In the genomic region with DNA sequence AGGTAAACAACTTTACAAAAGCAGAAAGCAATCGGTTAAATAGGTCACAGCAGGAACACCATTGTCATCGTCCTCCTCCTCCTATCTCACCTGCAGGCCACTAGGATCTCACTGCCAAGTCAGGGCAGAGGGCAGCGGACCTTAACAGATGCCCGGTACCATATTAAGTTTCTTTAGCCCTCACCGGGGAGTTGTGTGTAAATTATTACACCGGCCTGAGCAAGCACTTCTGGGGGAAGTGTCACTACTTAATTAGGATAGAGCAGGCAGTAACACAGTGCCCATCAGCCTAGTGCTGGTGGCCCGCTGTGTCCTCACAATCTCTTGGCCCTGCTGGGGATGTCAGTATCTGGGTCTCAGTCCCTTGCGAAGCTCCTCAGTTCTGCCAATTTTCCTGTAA, we compare ENCODE assay signal across 28 mouse cellular contexts. TPM values are rescaled to one million over a fixed set of nuclear protein-coding genes. Genes with fewer than 3 reads are reported as not detected.
DNase-seq lines count a peak whose midpoint lies in the region; ATAC-seq lines count a peak whose summit lies in the region.
"Had no signal": no experiment of that assay in that cellular context is flagged by ENCODE, and none has a peak within 500 bp of the region (broad histone marks: within the 10 kb centered on the region; RNA-seq: fewer than 3 reads in every experiment).

No protein-coding gene starts in this region.

- ATAC-seq in kidney, embryonic 15.5 days (replicated peaks; ENCODE audit: low FRiP score) = peak; percentile 73
- ATAC-seq in liver, embryonic 11.5 days (replicated peaks; ENCODE audit: low FRiP score) = no peak
- ATAC-seq: forebrain, embryonic 13.5 days; inflammation-experienced regulatory T-cells, adult 6 months; liver, embryonic 12.5 days; liver, postnatal 0 days; midbrain, embryonic 13.5 days; Patski had no signal

- WGBS in kidney, embryonic 15.5 days = 23% methylated on average over 8 of the region's 8 CpGs
- WGBS in liver, embryonic 11.5 days = 51% methylated on average over 8 of the region's 8 CpGs
- WGBS in forebrain, embryonic 10.5 days = 19% methylated on average over 8 of the region's 8 CpGs

- no peak overlapping the region for H3K4me3 ChIP-seq in kidney, embryonic 15.5 days (replicated peaks)
- H3K4me3 ChIP-seq in liver, embryonic 11.5 days (ENCODE audit: low read depth, low read length) = no peak overlapping the region
- H3K4me3 ChIP-seq in forebrain, embryonic 10.5 days = no peak overlapping the region
- H3K4me3 ChIP-seq: erythroblast, embryonic 14.5 days; forebrain, embryonic 13.5 days; heart, adult 2 months; heart, embryonic 13.5 days; limb, embryonic 12.5 days; liver, embryonic 12.5 days; midbrain, embryonic 13.5 days; neural tube, embryonic 13.5 days had no signal

- no peak overlapping the region for H3K9ac ChIP-seq in kidney, embryonic 15.5 days
- no peak overlapping the region for H3K9ac ChIP-seq in liver, embryonic 11.5 days (ENCODE audit: low read depth, low read length)
- H3K9ac ChIP-seq: forebrain, embryonic 13.5 days; heart, embryonic 13.5 days; hindbrain, embryonic 14.5 days; limb, embryonic 12.5 days; liver, embryonic 12.5 days; liver, postnatal 0 days; midbrain, embryonic 13.5 days; neural tube, embryonic 13.5 days had no signal

- H3K36me3 ChIP-seq in kidney, embryonic 15.5 days = no peaks in the 10 kb centered on the region
- no peaks in the 10 kb centered on the region for H3K36me3 ChIP-seq in liver, embryonic 11.5 days (ENCODE audit: control insufficient read depth, insufficient read depth, low read length)
- H3K36me3 ChIP-seq in forebrain, embryonic 10.5 days (replicated peaks) = no peaks in the 10 kb centered on the region
- H3K36me3 ChIP-seq: heart, embryonic 13.5 days; limb, embryonic 12.5 days; liver, embryonic 12.5 days; midbrain, embryonic 13.5 days; neural tube, embryonic 13.5 days had no signal

- peaks cover 38% of the 10 kb centered on the region for H3K4me1 ChIP-seq in kidney, embryonic 15.5 days
- H3K4me1 ChIP-seq in liver, embryonic 11.5 days (replicated peaks; ENCODE audit: control insufficient read depth, insufficient read depth, low read length) = no peaks in the 10 kb centered on the region
- H3K4me1 ChIP-seq in forebrain, embryonic 10.5 days = peaks cover 7% of the 10 kb centered on the region
- H3K4me1 ChIP-seq: forebrain, embryonic 13.5 days; heart, embryonic 13.5 days; limb, embryonic 12.5 days; liver, embryonic 12.5 days; midbrain, embryonic 13.5 days; neural tube, embryonic 13.5 days had no signal

- DNase-seq in ES-CJ7 (ENCODE audit: low read depth, low spot score) = peak; percentile 17
- DNase-seq in kidney, adult 18-20 months = peak; percentile 69
- peak; percentile 76 to 87 for DNase-seq in kidney, postnatal 25 days
- DNase-seq in liver, embryonic 11.5 days (ENCODE audit: low spot score) = no peak
- no peak for DNase-seq in forebrain, embryonic 10.5 days (ENCODE audit: extremely low spot score, low spot score)
- DNase-seq in lung, postnatal 14 days = no peak
- DNase-seq: adrenal gland, postnatal 25 days; cerebellum, adult 11-12 months; cerebellum, adult 9-11 months; gastrocnemius, postnatal 36 days; heart, adult 2 months; heart, postnatal 10 days; layer of hippocampus, adult 9-11 months; liver, postnatal 0 days; lung, postnatal 4 days; thymus, adult 2 months; thymus, postnatal 36 days had no signal

- peak overlapping the region; percentile 79 for H3K27ac ChIP-seq in kidney, embryonic 15.5 days
- no peak overlapping the region for H3K27ac ChIP-seq in liver, embryonic 11.5 days (ENCODE audit: low read depth, low read length)
- no peak overlapping the region for H3K27ac ChIP-seq in forebrain, embryonic 10.5 days
- H3K27ac ChIP-seq: forebrain, embryonic 13.5 days; heart, adult 2 months; heart, embryonic 13.5 days; hindbrain, embryonic 14.5 days; limb, embryonic 12.5 days; liver, embryonic 12.5 days; midbrain, embryonic 13.5 days; neural tube, embryonic 13.5 days had no signal

- no peak overlapping the region for H3K4me2 ChIP-seq in kidney, embryonic 15.5 days
- H3K4me2 ChIP-seq in liver, embryonic 11.5 days = no peak overlapping the region
- H3K4me2 ChIP-seq: forebrain, embryonic 13.5 days; heart, embryonic 13.5 days; hindbrain, embryonic 14.5 days; limb, embryonic 12.5 days; liver, embryonic 12.5 days; midbrain, embryonic 13.5 days; neural tube, embryonic 13.5 days had no signal

- no peaks in the 10 kb centered on the region for H3K9me3 ChIP-seq in kidney, embryonic 15.5 days (replicated peaks)
- H3K9me3 ChIP-seq in liver, embryonic 11.5 days (ENCODE audit: control insufficient read depth, low read length) = no peaks in the 10 kb centered on the region
- H3K9me3 ChIP-seq in forebrain, embryonic 10.5 days = no peaks in the 10 kb centered on the region
- H3K9me3 ChIP-seq: forebrain, embryonic 13.5 days; heart, embryonic 13.5 days; limb, embryonic 12.5 days; liver, embryonic 12.5 days; midbrain, embryonic 13.5 days; neural tube, embryonic 13.5 days had no signal

- no peaks in the 10 kb centered on the region for H3K27me3 ChIP-seq in kidney, embryonic 15.5 days
- no peaks in the 10 kb centered on the region for H3K27me3 ChIP-seq in liver, embryonic 11.5 days (replicated peaks; ENCODE audit: control insufficient read depth, insufficient read depth, low read length)
- H3K27me3 ChIP-seq in forebrain, embryonic 10.5 days (ENCODE audit: poor library complexity, severe bottlenecking) = no peaks in the 10 kb centered on the region
- H3K27me3 ChIP-seq: forebrain, embryonic 13.5 days; limb, embryonic 12.5 days; liver, embryonic 12.5 days; midbrain, embryonic 13.5 days; neural tube, embryonic 13.5 days; Patski had no signal

RNA-seq across cellular contexts. Expression of a gene that starts 19.8 kb away (rescaled TPM):
- polyA plus RNA-seq in kidney, embryonic 15.5 days (2015; fragmentation: Nextera tagmentation; extraction: Ambion mirVana) = 19.9 and 23.0 TPM in 2 replicates
- polyA plus RNA-seq in liver, embryonic 11.5 days (2014; fragmentation: Nextera tagmentation; extraction: Ambion mirVana) = 20.6 and 22.6 TPM in 2 replicates
- polyA plus RNA-seq in forebrain, embryonic 10.5 days (2016; fragmentation: Nextera tagmentation; extraction: Ambion mirVana) = 18.9 and 20.5 TPM in 2 replicates

RNA-seq across cellular contexts. Expression of a gene that starts 55.0 kb away (rescaled TPM):
- polyA plus RNA-seq in kidney, embryonic 15.5 days (2015; fragmentation: Nextera tagmentation; extraction: Ambion mirVana) = 1.7 and 2.2 TPM in 2 replicates
- 0.25 and 0.53 TPM in 2 replicates for polyA plus RNA-seq in liver, embryonic 11.5 days (2014; fragmentation: Nextera tagmentation; extraction: Ambion mirVana)
- 0.12 and 0.36 TPM in 2 replicates for polyA plus RNA-seq in forebrain, embryonic 10.5 days (2016; fragmentation: Nextera tagmentation; extraction: Ambion mirVana)
- polyA plus RNA-seq: erythroblast, embryonic 14.5 days; Patski had no signal

Comparison
In these comparisons a context has a peak if more than half of its experiments do, and no peak if none do; other contexts are left out.
1. DNase-seq: peak in ES-CJ7 (single experiment), kidney, adult 18-20 months (single experiment) and kidney, postnatal 25 days (2 of 2); none in liver, embryonic 11.5 days (single experiment), forebrain, embryonic 10.5 days (single experiment) and lung, postnatal 14 days (single experiment).